Mouse (Mus musculus) spleen, postnatal 14 days (tissue): ENCODE data around the gene Psat1.

Experiments used
- DNase-seq, 2 experiments: peaks; one replicate each; pipeline ENCODE4 v3.0.0; 2021 to 2022; ENCODE audit warnings: low spot score in 2 of 2

Psat1 gene

GRCm38 (mm10) chr19:15924181-15924865 is 22.8 kb downstream of the Psat1 start:
- peak; percentile 14 to 29 for DNase-seq

DNA sequence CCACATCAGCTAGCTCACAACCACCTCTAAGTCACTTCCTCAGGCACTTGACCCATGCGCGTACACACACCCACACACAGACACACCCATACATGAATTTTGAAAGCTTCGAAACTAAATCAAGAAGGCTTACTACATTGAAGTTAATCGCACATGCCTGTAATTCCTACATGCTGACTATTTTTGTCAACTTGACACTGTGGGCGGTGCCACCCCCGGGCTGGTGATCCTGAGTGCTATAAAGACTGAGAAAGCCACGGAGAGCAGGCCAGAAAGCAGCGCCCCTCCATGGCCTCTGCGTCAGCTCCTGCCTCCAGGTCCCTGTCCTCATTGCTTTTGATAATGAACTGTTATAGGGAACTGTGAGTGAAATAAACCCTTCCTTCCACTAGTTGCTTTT is 23.7 kb downstream of the Psat1 start:
- no peak for DNase-seq

- DNase-seq = no peak
Observed at GRCm38 (mm10) chr19:15919336-15919735, 27.8 kb downstream of the Psat1 start.

- no peak for DNase-seq
Observed at GRCm38 (mm10) chr19:15918111-15918510, 29.0 kb downstream of the Psat1 start.

GRCm38 (mm10) chr19:15913249-15913997 is 33.7 kb downstream of the Psat1 start:
- DNase-seq = no peak

GRCm38 (mm10) chr19:15911441-15911840 is 35.7 kb downstream of the Psat1 start:
- no peak for DNase-seq

DNA sequence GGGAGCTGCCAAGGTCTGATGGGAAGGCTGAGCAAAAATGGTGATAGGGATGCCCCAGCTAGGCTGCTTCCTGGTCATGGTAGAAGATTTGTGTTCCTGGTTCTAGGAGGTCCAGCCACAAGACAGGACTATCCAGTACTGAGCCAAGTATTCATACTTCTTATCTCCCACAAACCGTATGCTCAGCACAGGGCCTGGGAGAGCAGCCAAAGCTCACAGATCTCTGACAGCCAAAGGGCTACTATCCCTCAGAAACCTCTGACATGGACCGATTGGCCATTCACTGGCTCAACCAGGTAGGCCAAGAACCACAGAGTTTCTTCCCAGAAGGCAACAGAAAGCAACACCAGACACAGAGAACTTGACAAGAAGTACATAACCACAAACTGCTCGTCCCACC is 36.1 kb downstream of the Psat1 start:
- no peak for DNase-seq

GRCm38 (mm10) chr19:15910488-15910887 is 36.6 kb downstream of the Psat1 start:
- no peak for DNase-seq

DNA sequence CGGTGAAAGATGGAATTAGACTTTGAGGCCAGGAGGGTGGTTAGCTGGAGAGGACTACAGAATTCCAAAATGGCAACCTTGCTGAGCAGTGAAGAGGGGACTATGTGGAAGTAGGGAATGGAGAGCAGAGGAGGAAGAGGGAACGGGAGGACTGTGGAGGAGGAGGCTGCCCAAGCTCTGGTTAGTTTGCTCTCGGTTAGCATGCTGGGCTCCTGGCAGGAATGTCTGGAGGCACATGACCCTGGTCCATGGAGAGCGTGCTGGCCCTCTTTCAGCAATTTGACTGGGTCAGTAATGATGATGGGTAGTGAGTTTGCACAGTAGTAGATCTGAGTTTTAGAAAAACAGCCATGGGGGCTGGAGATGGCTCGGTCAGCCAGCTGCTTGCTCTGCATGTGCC is 39.1 kb downstream of the Psat1 start:
- DNase-seq = no peak

GRCm38 (mm10) chr19:15904734-15905133 is 42.4 kb downstream of the Psat1 start:
- no peak for DNase-seq

GRCm38 (mm10) chr19:15903508-15904480 is 43.3 kb downstream of the Psat1 start:
- no peak for DNase-seq

DNA sequence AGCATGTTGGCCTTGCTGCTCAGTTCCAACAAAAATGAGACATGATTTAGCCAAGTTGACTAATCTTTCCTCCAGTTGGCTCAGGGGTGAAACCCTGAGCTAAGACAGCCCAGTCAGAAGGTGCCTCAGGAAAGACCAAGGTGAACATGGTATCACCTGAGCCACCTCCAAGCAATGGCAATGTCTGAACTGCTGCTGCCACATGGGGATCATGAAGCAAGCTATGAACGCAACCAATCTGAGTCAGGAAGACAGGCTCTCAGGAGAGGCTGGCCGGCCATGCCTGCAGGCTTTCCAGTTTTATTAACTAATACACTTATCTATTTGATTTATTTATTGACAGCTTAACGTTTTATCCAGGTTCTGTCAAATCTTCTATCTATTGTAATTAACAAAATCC is 51.5 kb downstream of the Psat1 start:
- DNase-seq = no peak

GRCm38 (mm10) chr19:15892146-15892545 is 55.0 kb downstream of the Psat1 start:
- DNase-seq = no peak

- no peak for DNase-seq
Observed at GRCm38 (mm10) chr19:15888466-15888865, 58.7 kb downstream of the Psat1 start.

DNA sequence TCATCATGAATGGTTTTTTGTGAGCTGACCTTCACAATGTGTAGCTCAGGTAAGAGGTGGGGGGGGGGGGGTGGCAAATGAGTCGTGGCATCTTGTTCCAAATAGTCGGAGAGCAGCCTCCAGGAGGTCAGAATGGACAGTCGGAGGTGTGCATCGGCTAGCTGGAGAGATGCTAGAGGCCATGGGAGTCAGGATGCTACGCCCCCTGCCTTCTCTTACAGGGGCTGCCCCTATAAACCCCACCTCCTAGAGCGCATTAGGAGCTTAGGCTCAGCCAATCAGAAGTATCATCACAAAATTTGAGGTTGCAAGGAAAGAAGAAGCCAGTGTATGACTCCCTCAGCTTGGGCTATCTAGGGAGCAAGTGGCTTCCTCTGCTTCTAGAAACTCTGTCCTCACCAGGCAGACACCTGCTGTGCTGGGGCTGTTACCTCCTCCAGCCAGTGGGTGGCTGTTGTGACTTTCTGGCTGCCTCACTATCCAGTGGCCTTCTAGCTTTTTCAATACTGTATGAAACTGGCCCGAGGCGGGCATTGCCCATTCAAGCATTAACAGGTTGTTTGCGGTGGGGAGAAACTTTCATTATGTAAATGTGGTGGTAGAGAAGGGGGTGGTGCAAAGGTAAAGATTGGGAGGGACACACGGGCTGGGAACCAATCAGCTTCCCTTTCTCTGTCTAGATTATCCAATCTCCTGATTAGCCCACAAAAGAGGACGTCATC is 64.3 kb downstream of the Psat1 start:
- DNase-seq = peak in 1 of 2 experiments; percentile 20

- DNase-seq = no peak
Observed at GRCm38 (mm10) chr19:15880731-15881130, 66.4 kb downstream of the Psat1 start.

DNA sequence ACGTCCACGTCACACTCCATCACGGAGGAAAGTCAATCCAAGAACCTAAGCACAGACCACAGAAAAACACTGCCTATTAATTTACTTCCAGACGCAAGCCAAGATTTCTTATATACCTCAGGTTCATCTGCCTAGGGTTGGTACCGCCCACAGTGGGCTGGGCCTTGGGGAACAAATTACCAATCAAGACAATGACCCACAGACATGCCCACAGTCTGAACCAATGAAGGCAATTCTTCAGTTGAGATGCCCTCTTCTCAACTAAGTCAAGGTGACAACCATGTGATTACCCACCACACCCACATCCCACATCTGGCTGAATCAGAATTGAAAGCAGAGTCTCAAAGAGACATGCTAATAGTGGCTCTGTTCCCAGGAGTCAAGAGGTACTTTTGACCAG is 67.9 kb downstream of the Psat1 start:
- DNase-seq = no peak

DNA sequence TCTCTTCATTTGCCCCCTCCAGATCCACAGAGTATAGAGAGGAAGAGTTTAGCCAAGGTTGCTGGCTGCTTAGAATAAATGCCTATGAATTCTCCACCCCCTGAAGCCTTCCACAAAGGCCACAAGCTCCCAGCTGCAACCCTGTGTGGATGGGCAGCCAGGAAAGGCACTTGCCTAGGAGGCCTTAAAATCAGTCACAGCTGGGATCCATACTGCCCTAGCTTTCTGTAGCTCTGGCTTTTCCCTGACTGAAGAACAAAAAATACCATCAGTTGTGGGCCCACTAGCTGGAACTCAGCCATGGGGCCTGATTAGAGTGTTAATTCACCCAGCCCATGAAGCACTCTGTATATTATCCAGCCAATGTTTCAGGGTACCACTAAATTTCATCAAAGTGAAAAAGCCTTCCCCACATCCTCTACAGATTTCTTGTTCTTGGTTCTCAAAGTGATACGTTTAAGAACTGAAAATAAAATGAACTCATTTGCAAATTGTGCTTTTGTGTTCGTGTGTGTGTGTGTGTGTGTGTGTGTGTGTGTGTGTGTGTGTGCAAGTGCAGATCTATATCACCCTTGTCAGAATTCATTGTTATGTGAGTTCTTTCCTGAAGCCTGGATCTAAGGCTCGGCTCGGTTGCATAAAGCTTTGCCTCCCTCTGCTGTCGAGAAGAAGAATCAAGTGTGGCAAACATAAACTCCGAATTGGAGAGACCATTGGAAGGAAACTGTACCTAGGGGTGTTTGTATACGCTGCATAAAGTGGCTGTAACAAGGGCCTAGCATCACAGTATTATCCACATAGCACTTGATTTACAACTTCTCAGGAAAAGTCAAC is 78.1 kb downstream of the Psat1 start:
- DNase-seq = no peak

GRCm38 (mm10) chr19:15866851-15867250 is 80.3 kb downstream of the Psat1 start:
- no peak for DNase-seq

DNA sequence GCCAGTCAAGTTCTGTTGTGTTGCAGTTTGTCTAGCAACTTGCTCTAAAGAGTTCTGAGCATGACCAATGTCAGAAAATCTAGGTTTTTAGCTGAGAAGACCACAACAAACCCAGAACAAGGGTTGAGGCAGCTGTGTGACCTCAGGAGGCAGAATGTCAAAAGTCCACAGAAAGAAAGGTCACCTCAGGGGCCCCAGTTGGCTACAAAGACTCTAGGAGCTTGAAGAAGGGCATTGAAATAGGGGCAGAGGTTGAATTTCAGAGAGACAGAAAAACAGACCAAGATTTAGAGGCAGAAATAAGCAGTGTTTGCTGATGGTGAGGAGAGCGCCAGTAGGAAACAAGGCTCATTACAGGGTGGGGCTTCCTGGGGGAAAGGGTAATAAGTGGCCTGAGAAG is 81.0 kb downstream of the Psat1 start:
- DNase-seq = no peak

- DNase-seq = no peak
Observed at GRCm38 (mm10) chr19:15865431-15865830, 81.7 kb downstream of the Psat1 start.
